Mouse (Mus musculus) cortical plate, adult 2 months (tissue): ENCODE data around the gene Spata1.

Experiments used
- CTCF ChIP-seq: fragments of 200-500 bp; IDR thresholded peaks from 2 replicates; pipeline ENCODE4 v1.5.1; 2011; ENCODE audit warnings: mild to moderate bottlenecking, control low read depth, low read length; ENCODE audit not compliant: insufficient read depth; ENCODE audit errors: extremely low read depth
- POLR2A ChIP-seq: fragments of 200-500 bp; IDR thresholded peaks from 2 replicates; pipeline ENCODE4 v1.6.1; 2011; ENCODE audit warnings: mild to moderate bottlenecking, low read length, control low read depth; ENCODE audit not compliant: insufficient read depth; ENCODE audit errors: extremely low read depth

DNA sequence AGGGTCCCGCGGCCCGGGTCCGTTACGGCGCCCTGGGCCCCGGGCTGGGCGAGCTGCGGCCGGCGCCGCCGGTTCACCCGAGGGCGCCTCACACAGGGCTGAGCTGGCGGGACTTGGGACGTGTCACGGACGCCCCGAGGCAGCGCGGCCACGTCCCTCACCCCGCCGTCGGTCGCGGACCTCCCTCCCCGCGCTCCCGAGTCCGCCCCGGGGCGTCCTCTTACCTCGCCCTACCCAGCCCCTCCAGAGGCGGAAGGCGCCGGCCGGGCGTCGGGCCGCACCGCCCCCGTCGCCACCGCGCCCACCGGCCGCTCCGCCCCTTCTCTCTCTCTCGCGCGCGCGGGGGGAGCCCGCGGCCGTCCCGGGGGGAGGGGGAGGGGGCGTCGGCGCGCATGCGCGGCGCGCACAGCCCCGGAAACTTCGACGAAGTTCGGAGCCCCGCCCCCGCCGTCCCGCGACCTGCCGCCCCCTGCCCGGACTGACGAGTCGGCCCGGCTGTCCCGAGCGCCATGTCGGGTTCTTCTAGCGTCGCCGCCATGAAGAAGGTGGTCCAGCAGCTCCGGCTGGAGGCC is at the start of gene Spata1, which contains the start of gene Gng5:
- no peak for TF ChIP-seq CTCF
- no peak for TF ChIP-seq POLR2A
